Mouse (Mus musculus) 416B (cell line): ENCODE data around the gene Ern1.

Source experiments
- DNase-seq: peaks from one replicate; pipeline ENCODE4 v3.0.0; 2011; ENCODE audit warnings: low read depth

The Ern1 gene

GRCm38 (mm10) chr11:106389611-106390010, 98.0 kb downstream of the Ern1 start:
- no peak for DNase-seq

- DNase-seq = peak; percentile 94
These were observed 99.8 kb downstream of the Ern1 start, which contains the start of gene Icam2 for GRCm38 (mm10) chr11:106387791-106388216. Gene Icam2 (minus strand): TSS chr11:106388075.

- peak; percentile 87 for DNase-seq
These were observed 100.6 kb downstream of the Ern1 start for GRCm38 (mm10) chr11:106387020-106387419.

GRCm38 (mm10) chr11:106386409-106386808, 101.2 kb downstream of the Ern1 start:
- no peak for DNase-seq

- peak; percentile 76 for DNase-seq
These were observed 104.4 kb downstream of the Ern1 start for GRCm38 (mm10) chr11:106383051-106383790.

GRCm38 (mm10) chr11:106382424-106382823, 105.2 kb downstream of the Ern1 start:
- peak; percentile 86 for DNase-seq

GRCm38 (mm10) chr11:106381883-106382282, 105.8 kb downstream of the Ern1 start:
- DNase-seq = peak; percentile 70

GRCm38 (mm10) chr11:106381011-106381410, 106.6 kb downstream of the Ern1 start:
- peak; percentile 60 for DNase-seq

- DNase-seq = no peak
These were observed 112.7 kb downstream of the Ern1 start for GRCm38 (mm10) chr11:106374979-106375378.

GRCm38 (mm10) chr11:106374559-106374958, 113.1 kb downstream of the Ern1 start:
- no peak for DNase-seq

- no peak for DNase-seq
These were observed 113.7 kb downstream of the Ern1 start for GRCm38 (mm10) chr11:106373998-106374397.

- peak; percentile 79 for DNase-seq
These were observed 121.3 kb downstream of the Ern1 start for GRCm38 (mm10) chr11:106366316-106366715.

GRCm38 (mm10) chr11:106365366-106365765, 122.3 kb downstream of the Ern1 start, which contains the start of gene Prr29:
Gene Prr29 (plus strand): TSS chr11:106365472.
- DNase-seq = no peak

GRCm38 (mm10) chr11:106364712-106365111, 122.9 kb downstream of the Ern1 start:
- DNase-seq = no peak

GRCm38 (mm10) chr11:106359350-106359749, 128.3 kb downstream of the Ern1 start:
- peak; percentile 45 for DNase-seq

GRCm38 (mm10) chr11:106355382-106356128, 132.1 kb downstream of the Ern1 start:
- no peak for DNase-seq

GRCm38 (mm10) chr11:106354181-106354580, 133.5 kb downstream of the Ern1 start:
- no peak for DNase-seq

GRCm38 (mm10) chr11:106353188-106353587, 134.5 kb downstream of the Ern1 start, which contains the start of gene Scn4a:
Gene Scn4a (minus strand): TSS chr11:106353288.
- no peak for DNase-seq

GRCm38 (mm10) chr11:106351941-106352340, 135.7 kb downstream of the Ern1 start:
- DNase-seq = no peak

GRCm38 (mm10) chr11:106351253-106351652, 136.4 kb downstream of the Ern1 start:
- no peak for DNase-seq

- peak; percentile 78 for DNase-seq
These were observed 136.8 kb downstream of the Ern1 start for GRCm38 (mm10) chr11:106350853-106351252.

GRCm38 (mm10) chr11:106349772-106350171, 137.9 kb downstream of the Ern1 start:
- no peak for DNase-seq

GRCm38 (mm10) chr11:106344910-106345309, 142.7 kb downstream of the Ern1 start:
- no peak for DNase-seq
